Mouse (Mus musculus) layer of hippocampus, adult 9-11 months (tissue): Measurements from ENCODE around the gene Dnajb6.

Experiments
- DNase-seq: peaks from one replicate; pipeline ENCODE4 v3.0.0; 2022

The Dnajb6 gene

GRCm38 (mm10) chr5:29854376-29854775 is 118.9 kb downstream of the Dnajb6 start:
- peak; percentile 57 for DNase-seq

DNA sequence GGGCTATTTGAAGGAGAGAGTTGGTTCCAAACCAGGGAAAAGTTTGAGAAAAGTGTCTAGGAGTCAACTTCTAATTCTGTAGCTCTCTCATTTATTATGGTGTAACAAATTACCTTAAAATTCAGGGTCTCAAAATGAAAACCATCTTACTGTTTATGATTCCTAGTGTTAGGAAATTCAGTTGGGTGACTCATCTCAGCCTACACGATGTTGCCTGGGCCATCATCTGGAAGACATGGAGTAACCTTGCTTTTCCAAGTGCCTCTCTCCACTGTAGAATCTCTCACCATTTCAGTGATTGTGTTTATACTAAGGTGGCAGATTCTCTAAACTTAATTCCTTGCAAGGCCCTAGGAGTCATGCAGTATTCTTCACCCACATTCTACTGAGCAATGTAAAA is 119.5 kb downstream of the Dnajb6 start:
- no peak for DNase-seq

- no peak for DNase-seq
Observed at GRCm38 (mm10) chr5:29861522-29861921, 126.0 kb downstream of the Dnajb6 start.

DNA sequence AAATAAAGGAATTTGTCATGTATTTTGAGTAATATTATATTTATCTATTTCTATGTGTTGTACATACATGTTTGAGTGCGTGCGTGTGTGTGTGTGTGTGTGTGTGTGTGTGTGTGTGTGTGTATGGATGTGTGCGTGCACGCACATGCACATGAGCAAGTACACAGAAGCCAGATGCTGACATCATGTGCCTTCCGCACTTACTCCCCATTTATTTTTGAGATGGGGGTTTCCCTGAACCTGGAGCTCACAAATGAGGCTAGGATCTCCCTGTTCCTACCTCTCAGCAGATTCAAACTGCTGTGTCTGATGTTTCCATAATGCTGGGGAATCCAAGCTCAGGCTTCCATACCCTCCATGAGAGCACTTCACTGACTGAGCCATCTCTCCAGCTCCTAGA is 126.9 kb downstream of the Dnajb6 start:
- no peak for DNase-seq

DNA sequence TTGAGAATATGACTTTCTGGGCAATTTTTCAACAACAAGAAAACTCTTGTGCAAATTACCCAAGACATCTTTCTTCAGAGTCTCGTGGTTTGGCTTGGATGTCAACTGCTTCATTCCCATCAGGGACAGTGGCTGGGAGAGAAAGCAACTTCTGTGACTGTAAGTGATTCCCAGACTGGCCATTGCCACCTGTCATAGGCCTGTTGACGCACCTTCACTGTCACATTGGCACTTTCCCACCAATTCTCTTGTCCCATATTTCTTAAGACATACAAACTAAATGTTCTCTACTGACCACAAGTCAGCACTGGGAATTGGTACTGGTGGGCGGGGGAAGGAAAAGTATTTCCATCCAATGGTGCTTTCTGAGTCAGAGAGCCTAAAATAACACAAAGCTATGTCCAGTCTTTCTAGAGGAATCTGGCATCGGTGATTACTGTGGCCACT is 128.8 kb downstream of the Dnajb6 start:
- DNase-seq: no peak

GRCm38 (mm10) chr5:29864994-29865393 is 129.5 kb downstream of the Dnajb6 start:
- DNase-seq: no peak
